Mouse (Mus musculus): ENCODE measurements around the gene Dph1. TPM values are rescaled to one million over a fixed set of nuclear protein-coding genes. Genes with fewer than 3 reads are reported as not detected.
"Not testable (repeated sequence)": the region's sequence is repeated elsewhere in the genome, so short reads cannot be mapped to it uniquely, and the experiment has no call there.

The Dph1 gene
- total and polyA plus RNA-seq, 2 experiments = 11.3 to 53.5 TPM

GRCm38 (mm10) chr11:75178672-75179208, 12.3 kb downstream of the Dph1 start, which contains the start of gene Ovca2:
Ovca2 (minus strand) TSS chr11:75178835.
- H3K27ac ChIP-seq (replicated peaks; ENCODE audit: insufficient read depth, low read depth, low read length) = no peak within 1 kb of the TSS
- TF ChIP-seq POLR2A (IDR thresholded peaks at IDR 0.05; ENCODE audit: extremely low read depth, insufficient read depth, low read length) (peak; percentile 52), CTCF (IDR thresholded peaks at IDR 0.05; ENCODE audit: low read depth, low read length) (peak; percentile 89)
- peak within 1 kb of the TSS; percentile 83 for H3K9ac ChIP-seq (ENCODE audit: low read depth, low read length)
- no peaks in the 10 kb centered on the region for H3K36me3 ChIP-seq (ENCODE audit: control insufficient read depth, insufficient read depth, low read length)
- H3K27me3 ChIP-seq (ENCODE audit: control insufficient read depth, insufficient read depth, low read length) = no peaks in the 10 kb centered on the region
- peak within 1 kb of the TSS; percentile 79 for H3K4me3 ChIP-seq (ENCODE audit: insufficient read depth, low read depth, low read length)
- no peaks in the 10 kb centered on the region for H3K79me2 ChIP-seq (ENCODE audit: control insufficient read depth, insufficient read depth, low read length)
- 3% methylated on average over 33 of the region's 33 CpGs for WGBS
- DNase-seq (ENCODE audit: extremely low read depth, low read depth, low spot score) = peak; percentile 73
- 0 out of 2 replicates have a peak, but pooled peaks cover under 1% of the 10 kb centered on the region for H3K4me1 ChIP-seq (ENCODE audit: control insufficient read depth, insufficient read depth, low read length)

- Histone ChIP-seq H3K9ac (ENCODE audit: low read depth, low read length) (peak overlapping the region; percentile 83), H3K27ac (replicated peaks; ENCODE audit: insufficient read depth, low read depth, low read length) (no peak overlapping the region), H3K27me3 (ENCODE audit: control insufficient read depth, insufficient read depth, low read length) (no peaks in the 10 kb centered on the region), H3K79me2 (ENCODE audit: control insufficient read depth, insufficient read depth, low read length) (no peaks in the 10 kb centered on the region), H3K4me3 (ENCODE audit: insufficient read depth, low read depth, low read length) (peak overlapping the region; percentile 79), H3K4me1 (ENCODE audit: control insufficient read depth, insufficient read depth, low read length) (0 out of 2 replicates have a peak, but pooled peaks cover 3% of the 10 kb centered on the region), H3K36me3 (ENCODE audit: control insufficient read depth, insufficient read depth, low read length) (no peaks in the 10 kb centered on the region)
- no peak for DNase-seq (ENCODE audit: extremely low read depth, low read depth, low spot score)
- no peak for TF ChIP-seq POLR2A (IDR thresholded peaks at IDR 0.05; ENCODE audit: extremely low read depth, insufficient read depth, low read length)
- no peak for TF ChIP-seq CTCF (IDR thresholded peaks at IDR 0.05; ENCODE audit: low read depth, low read length)
- 44% methylated on average over 12 of the region's 12 CpGs for WGBS
Observed at GRCm38 (mm10) chr11:75178011-75178410, 13.0 kb downstream of the Dph1 start.

GRCm38 (mm10) chr11:75174574-75174973, 16.5 kb downstream of the Dph1 start:
- WGBS = 64% methylated on average over 6 of the region's 6 CpGs
- not testable (repeated sequence) for H3K79me2 ChIP-seq (ENCODE audit: control insufficient read depth, insufficient read depth, low read length); H3K27ac ChIP-seq (replicated peaks; ENCODE audit: insufficient read depth, low read depth, low read length); H3K4me3 ChIP-seq (ENCODE audit: insufficient read depth, low read depth, low read length); H3K4me1 ChIP-seq (ENCODE audit: control insufficient read depth, insufficient read depth, low read length); H3K36me3 ChIP-seq (ENCODE audit: control insufficient read depth, insufficient read depth, low read length); H3K9ac ChIP-seq (ENCODE audit: low read depth, low read length); H3K27me3 ChIP-seq (ENCODE audit: control insufficient read depth, insufficient read depth, low read length); DNase-seq (ENCODE audit: extremely low read depth, low read depth, low spot score)

GRCm38 (mm10) chr11:75173799-75174165, 17.3 kb downstream of the Dph1 start:
- TF ChIP-seq POLR2A (IDR thresholded peaks at IDR 0.05; ENCODE audit: extremely low read depth, insufficient read depth, low read length) (no peak), CTCF (IDR thresholded peaks at IDR 0.05; ENCODE audit: low read depth, low read length) (no peak)
- no peaks in the 10 kb centered on the region for H3K79me2 ChIP-seq (ENCODE audit: control insufficient read depth, insufficient read depth, low read length)
- H3K27ac ChIP-seq (replicated peaks; ENCODE audit: insufficient read depth, low read depth, low read length) = no peak overlapping the region
- no peaks in the 10 kb centered on the region for H3K36me3 ChIP-seq (ENCODE audit: control insufficient read depth, insufficient read depth, low read length)
- peak overlapping the region; percentile 58 for H3K4me3 ChIP-seq (ENCODE audit: insufficient read depth, low read depth, low read length)
- H3K27me3 ChIP-seq (ENCODE audit: control insufficient read depth, insufficient read depth, low read length) = peaks cover 9% of the 10 kb centered on the region; the same call in 1 of the 2 replicates
- 0 out of 2 replicates have a peak, but pooled peaks cover 3% of the 10 kb centered on the region for H3K4me1 ChIP-seq (ENCODE audit: control insufficient read depth, insufficient read depth, low read length)
- 4% methylated on average over 15 of the region's 15 CpGs for WGBS
- H3K9ac ChIP-seq (ENCODE audit: low read depth, low read length) = peak overlapping the region; percentile 29
- no peak for DNase-seq (ENCODE audit: extremely low read depth, low read depth, low spot score)

GRCm38 (mm10) chr11:75173095-75173798, 17.8 kb downstream of the Dph1 start:
- peak overlapping the region; percentile 29 for H3K9ac ChIP-seq (ENCODE audit: low read depth, low read length)
- H3K4me3 ChIP-seq (ENCODE audit: insufficient read depth, low read depth, low read length) = peak overlapping the region; percentile 58
- H3K27me3 ChIP-seq (ENCODE audit: control insufficient read depth, insufficient read depth, low read length) = peaks cover 9% of the 10 kb centered on the region; the same call in 1 of the 2 replicates
- H3K36me3 ChIP-seq (ENCODE audit: control insufficient read depth, insufficient read depth, low read length) = no peaks in the 10 kb centered on the region
- H3K4me1 ChIP-seq (ENCODE audit: control insufficient read depth, insufficient read depth, low read length) = 0 out of 2 replicates have a peak, but pooled peaks cover 3% of the 10 kb centered on the region
- no peak overlapping the region for H3K27ac ChIP-seq (replicated peaks; ENCODE audit: insufficient read depth, low read depth, low read length)
- under 1% methylated on average over 71 of the region's 71 CpGs for WGBS
- DNase-seq (ENCODE audit: extremely low read depth, low read depth, low spot score) = peak; percentile 42
- H3K79me2 ChIP-seq (ENCODE audit: control insufficient read depth, insufficient read depth, low read length) = no peaks in the 10 kb centered on the region
- no peak for TF ChIP-seq POLR2A (IDR thresholded peaks at IDR 0.05; ENCODE audit: extremely low read depth, insufficient read depth, low read length)
- TF ChIP-seq CTCF (IDR thresholded peaks at IDR 0.05; ENCODE audit: low read depth, low read length) = no peak

All from liver, adult 2 months (tissue).